Mouse (Mus musculus): ENCODE measurements around the gene Gpr137.

Gpr137 gene

GRCm38 (mm10) chr19:6941372-6942248, 670 bp downstream of the Gpr137 start, which contains the start of gene Bad:
Gene Bad (plus strand): TSS chr19:6941861.
- no peak for DNase-seq (ENCODE audit: extremely low spot score, low read depth, low spot score)

- DNase-seq (ENCODE audit: extremely low spot score, low read depth, low spot score) = no peak
These were observed 1.6 kb downstream of the Gpr137 start for GRCm38 (mm10) chr19:6940396-6941351.

- DNase-seq (ENCODE audit: extremely low spot score, low read depth, low spot score) = no peak
These were observed 2.9 kb downstream of the Gpr137 start for GRCm38 (mm10) chr19:6939106-6940002.

GRCm38 (mm10) chr19:6937541-6938465, 4.5 kb downstream of the Gpr137 start:
- no peak for DNase-seq (ENCODE audit: extremely low spot score, low read depth, low spot score)

- DNase-seq (ENCODE audit: extremely low spot score, low read depth, low spot score) = no peak
These were observed 6.0 kb downstream of the Gpr137 start for GRCm38 (mm10) chr19:6936299-6936698.

- DNase-seq (ENCODE audit: extremely low spot score, low read depth, low spot score) = no peak
These were observed 7.9 kb downstream of the Gpr137 start, which contains the start of gene Kcnk4 for GRCm38 (mm10) chr19:6934195-6934977. Gene Kcnk4 (minus strand): TSS chr19:6934515.

- DNase-seq (ENCODE audit: extremely low spot score, low read depth, low spot score) = no peak
These were observed 8.7 kb downstream of the Gpr137 start for GRCm38 (mm10) chr19:6933436-6934194.

GRCm38 (mm10) chr19:6933102-6933435, 9.2 kb downstream of the Gpr137 start:
- DNase-seq (ENCODE audit: extremely low spot score, low read depth, low spot score) = no peak

GRCm38 (mm10) chr19:6932018-6932417, 10.3 kb downstream of the Gpr137 start:
- DNase-seq (ENCODE audit: extremely low spot score, low read depth, low spot score) = no peak

- DNase-seq (ENCODE audit: extremely low spot score, low read depth, low spot score) = no peak
These were observed 11.3 kb downstream of the Gpr137 start for GRCm38 (mm10) chr19:6931002-6931401.

GRCm38 (mm10) chr19:6928080-6928479, 14.2 kb downstream of the Gpr137 start:
- no peak for DNase-seq (ENCODE audit: extremely low spot score, low read depth, low spot score)

- no peak for DNase-seq (ENCODE audit: extremely low spot score, low read depth, low spot score)
These were observed 15.6 kb downstream of the Gpr137 start for GRCm38 (mm10) chr19:6926559-6927255.

- no peak for DNase-seq (ENCODE audit: extremely low spot score, low read depth, low spot score)
These were observed 16.5 kb downstream of the Gpr137 start for GRCm38 (mm10) chr19:6925611-6926329.

- no peak for DNase-seq (ENCODE audit: extremely low spot score, low read depth, low spot score)
These were observed 17.0 kb downstream of the Gpr137 start, which contains the start of gene Catsperz for GRCm38 (mm10) chr19:6925307-6925573. Gene Catsperz (minus strand): TSS chr19:6925380.

- DNase-seq (ENCODE audit: extremely low spot score, low read depth, low spot score) = no peak
These were observed 17.6 kb downstream of the Gpr137 start for GRCm38 (mm10) chr19:6924461-6925306.
